Mouse (Mus musculus): ENCODE results near the gene Msh4.

DNA sequence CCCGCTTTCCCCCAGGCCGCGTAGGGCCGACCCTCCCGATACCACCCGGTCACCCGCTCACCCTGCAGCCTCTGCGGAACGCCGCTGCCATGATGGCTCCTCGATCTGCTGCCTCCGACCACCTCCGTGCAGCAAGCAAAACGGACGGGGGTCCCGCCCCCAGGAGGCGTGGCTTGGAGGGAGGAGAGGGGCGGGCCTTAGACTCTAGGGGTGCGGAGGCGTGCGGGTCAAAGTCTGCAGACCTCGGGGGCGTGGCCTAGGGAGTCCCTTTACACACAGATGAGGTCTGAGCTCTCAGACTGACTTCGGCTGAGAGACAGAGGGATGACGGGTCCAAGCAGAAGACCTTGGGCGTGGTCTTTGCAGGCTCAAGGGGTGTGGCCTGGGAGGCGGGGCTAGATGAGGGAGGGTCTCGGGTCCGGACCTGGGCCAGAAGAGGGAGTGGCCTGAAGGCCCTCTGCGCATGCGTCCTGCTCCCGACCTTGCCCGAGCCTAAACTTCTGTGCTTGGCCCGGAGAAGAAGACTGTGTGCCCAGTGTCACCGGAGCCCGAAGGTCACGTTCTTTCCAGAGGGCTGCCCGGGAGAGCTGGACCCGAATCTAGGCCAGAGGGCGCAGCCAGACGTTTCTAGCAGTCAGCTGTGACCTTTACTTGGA, 38.5 kb upstream of the Msh4 start, which contains the start of gene Acadm:
- TF ChIP-seq CTCF (IDR thresholded peaks at IDR 0.05; ENCODE audit: low read depth, low read length) = no peak
- no peak for TF ChIP-seq GATA1 (IDR thresholded peaks at IDR 0.05; ENCODE audit: borderline replicate concordance, low read length)
